Mouse (Mus musculus): ENCODE measurements around the gene Lce1e. TPM values are rescaled to one million over a fixed set of nuclear protein-coding genes. Genes with fewer than 3 reads are reported as not detected.

Lce1e gene
- total and polyA plus RNA-seq, 3 experiments, result not detected

- H3K79me2 ChIP-seq (replicated peaks; ENCODE audit: control insufficient read depth, extremely low read depth, insufficient read depth, poor library complexity, severe bottlenecking), result no peaks in the 10 kb centered on the region
- dilution Hi-C loops (cut with MboI; ENCODE audit: extremely low pct_ligation_motif_present, extremely low pct_unique_long_range_greater_than_20kb, low sequenced_read_pairs), result no loop called here
Measured at GRCm38 (mm10) chr3:92687110-92687509, 21.8 kb downstream of the Lce1e start, which contains the start of gene Lce1d. Lce1d (minus strand) TSS chr3:92687210.

GRCm38 (mm10) chr3:92678947-92679346 lies 29.9 kb downstream of the Lce1e start, which contains the start of gene Lce1c:
Lce1c (plus strand) TSS chr3:92679247.
- Histone ChIP-seq H3K27me3 (replicated peaks) (no peaks in the 10 kb centered on the region), H3K27ac (ENCODE audit: insufficient read depth, low read depth) (no peak within 1 kb of the TSS), H3K79me2 (replicated peaks; ENCODE audit: control insufficient read depth, extremely low read depth, insufficient read depth, poor library complexity, severe bottlenecking) (no peaks in the 10 kb centered on the region), H3K4me1 (ENCODE audit: control insufficient read depth in 1 of 2, insufficient read depth in 2 of 2) (no peaks in the 10 kb centered on the region), H3K9ac (ENCODE audit: insufficient read depth, low read depth) (no peak within 1 kb of the TSS), H3K4me3 (replicated peaks in 1 of 3; ENCODE audit: low read depth in 2 of 3, low read length in 2 of 3, poor library complexity in 1 of 3) (no peak within 1 kb of the TSS), H3K4me2 (ENCODE audit: insufficient read depth, low read depth, poor library complexity, severe bottlenecking) (no peak within 1 kb of the TSS), H3K36me3 (replicated peaks in 1 of 2; ENCODE audit: control insufficient read depth in 1 of 2, insufficient read depth in 1 of 2, low read length in 1 of 2) (no peaks in the 10 kb centered on the region), H3K9me3 (replicated peaks; ENCODE audit: low read length) (no peaks in the 10 kb centered on the region)
- TF ChIP-seq NRF1 (IDR thresholded peaks at IDR 0.05; ENCODE audit: low read depth, low read length) (no peak), RCOR1 (conservative IDR thresholded peaks at IDR 0.05; ENCODE audit: low read depth, low read length) (no peak), GABPA (IDR thresholded peaks at IDR 0.05; ENCODE audit: insufficient replicate concordance, low read depth, low read length) (no peak), JUND (conservative IDR thresholded peaks at IDR 0.05; ENCODE audit: low read depth, low read length) (no peak), MXI1 (IDR thresholded peaks at IDR 0.05; ENCODE audit: low read depth, low read length) (no peak), MAFK (IDR thresholded peaks at IDR 0.05; ENCODE audit: insufficient replicate concordance, low read length) (no peak), CHD1 (IDR thresholded peaks at IDR 0.05; ENCODE audit: low read depth, low read length) (no peak), POLR2AphosphoS2 (IDR thresholded peaks at IDR 0.05; ENCODE audit: low read depth, low read length) (no peak), UBTF (IDR thresholded peaks at IDR 0.05; ENCODE audit: low read depth, low read length) (no peak), EP300 (IDR thresholded peaks at IDR 0.05; ENCODE audit: low read length) (no peak), ZC3H11A (IDR thresholded peaks at IDR 0.05; ENCODE audit: low read depth, low read length) (no peak), ETS1 (conservative IDR thresholded peaks at IDR 0.05; ENCODE audit: low read depth, low read length) (no peak), MYC (IDR thresholded peaks at IDR 0.05; ENCODE audit: low read depth, low read length) (no peak), IRF4 (IDR thresholded peaks at IDR 0.05; ENCODE audit: low read depth, low read length) (no peak)
- in situ Hi-C loops (cut with MboI; ENCODE audit: low pct_ligation_motif_present, low pct_unique_long_range_greater_than_20kb, low sequenced_read_pairs) (no loop called here), dilution Hi-C loops (cut with MboI; ENCODE audit: extremely low pct_ligation_motif_present, extremely low pct_unique_long_range_greater_than_20kb, low sequenced_read_pairs) (no loop called here)
- DNase-seq (ENCODE audit: extremely low read depth), result no peak

More at GRCm38 (mm10) chr3:92687110-92687509, 21.8 kb downstream of the Lce1e start, which contains the start of gene Lce1d:
- Histone ChIP-seq H3K27ac (ENCODE audit: insufficient read depth, low read depth) (no peak within 1 kb of the TSS), H3K4me3 (replicated peaks in 1 of 3; ENCODE audit: low read depth in 2 of 3, low read length in 2 of 3, poor library complexity in 1 of 3) (no peak within 1 kb of the TSS), H3K4me2 (ENCODE audit: insufficient read depth, low read depth, poor library complexity, severe bottlenecking) (no peak within 1 kb of the TSS), H3K27me3 (replicated peaks) (no peaks in the 10 kb centered on the region), H3K4me1 (ENCODE audit: control insufficient read depth in 1 of 2, insufficient read depth in 2 of 2) (no peaks in the 10 kb centered on the region), H3K9me3 (replicated peaks; ENCODE audit: low read length) (no peaks in the 10 kb centered on the region), H3K9ac (ENCODE audit: insufficient read depth, low read depth) (no peak within 1 kb of the TSS), H3K36me3 (replicated peaks in 1 of 2; ENCODE audit: control insufficient read depth in 1 of 2, insufficient read depth in 1 of 2, low read length in 1 of 2) (no peaks in the 10 kb centered on the region)
- TF ChIP-seq RCOR1 (conservative IDR thresholded peaks at IDR 0.05; ENCODE audit: low read depth, low read length) (no peak), KAT2A (IDR thresholded peaks at IDR 0.05; ENCODE audit: insufficient replicate concordance, low read length) (no peak), RAD21 (IDR thresholded peaks at IDR 0.05; ENCODE audit: low read depth, low read length) (no peak), SIN3A (IDR thresholded peaks at IDR 0.05; ENCODE audit: low read length) (no peak), MAFK (IDR thresholded peaks at IDR 0.05; ENCODE audit: insufficient replicate concordance, low read length) (no peak), MAZ (IDR thresholded peaks at IDR 0.05; ENCODE audit: low read depth, low read length) (no peak), CTCF (conservative IDR thresholded peaks at IDR 0.05 in 1 of 2, IDR thresholded peaks at IDR 0.05 in 1 of 2; ENCODE audit: low read depth in 2 of 2, low read length in 2 of 2) (no peak), EP300 (IDR thresholded peaks at IDR 0.05; ENCODE audit: low read length) (no peak), MYC (IDR thresholded peaks at IDR 0.05; ENCODE audit: low read depth, low read length) (no peak), MEF2A (IDR thresholded peaks at IDR 0.05; ENCODE audit: borderline replicate concordance, low read depth, low read length) (no peak), CHD2 (IDR thresholded peaks at IDR 0.05; ENCODE audit: low read length) (no peak), USF2 (conservative IDR thresholded peaks at IDR 0.05; ENCODE audit: low read depth, low read length) (no peak), POLR2AphosphoS2 (IDR thresholded peaks at IDR 0.05; ENCODE audit: low read depth, low read length) (no peak), MAX (IDR thresholded peaks at IDR 0.05; ENCODE audit: low read length) (no peak), PAX5 (IDR thresholded peaks at IDR 0.05; ENCODE audit: low read length) (no peak), USF1 (IDR thresholded peaks at IDR 0.05; ENCODE audit: low read depth, low read length) (no peak), ZMIZ1 (IDR thresholded peaks at IDR 0.05; ENCODE audit: low read depth, low read length) (no peak), NELFE (IDR thresholded peaks at IDR 0.05; ENCODE audit: low read depth, low read length) (no peak), MXI1 (IDR thresholded peaks at IDR 0.05; ENCODE audit: low read depth, low read length) (no peak)
- no peak for DNase-seq (ENCODE audit: extremely low read depth)
- in situ Hi-C loops (cut with MboI; ENCODE audit: low pct_ligation_motif_present, low pct_unique_long_range_greater_than_20kb, low sequenced_read_pairs), result no loop called here
